8 mouse cellular contexts compared by ENCODE assay signal in genomic region chr7:80583981-80584380, GRCm38 (mm10). TPM values are rescaled to one million over a fixed set of nuclear protein-coding genes. Genes with fewer than 3 reads are reported as not detected.
DNase-seq lines count a peak whose midpoint lies in the region; ATAC-seq and TF ChIP-seq lines count a peak whose summit lies in the region.

No protein-coding gene starts in this region.

- peak; percentile 25 for TF ChIP-seq CTCF in ES-Bruce4 (IDR thresholded peaks at IDR 0.05; ENCODE audit: low read depth, low read length)
- TF ChIP-seq CTCF in heart, adult 2 months (IDR thresholded peaks at IDR 0.05) = peak; percentile 92
- peak; percentile 89 for TF ChIP-seq CTCF in liver, postnatal 0 days (IDR thresholded peaks at IDR 0.05; ENCODE audit: low read depth)

- H3K4me1 ChIP-seq in ES-Bruce4 (ENCODE audit: control insufficient read depth, insufficient read depth, low read length) = peaks cover 2% of the 10 kb centered on the region
- H3K4me1 ChIP-seq in heart, adult 2 months (ENCODE audit: control insufficient read depth, insufficient read depth, low read length) = peaks cover 18% of the 10 kb centered on the region
- H3K4me1 ChIP-seq in liver, postnatal 0 days (ENCODE audit: insufficient read depth) = peaks cover 10% of the 10 kb centered on the region
- H3K4me1 ChIP-seq in neural tube, embryonic 11.5 days (ENCODE audit: control insufficient read depth, insufficient read depth, low read length) = 0 out of 2 replicates have a peak, but pooled peaks cover 5% of the 10 kb centered on the region

- peak; percentile 70 for DNase-seq in A20 (ENCODE audit: low read depth, low spot score)
- peak; percentile 63 for DNase-seq in cerebellum, adult 9-11 months
- DNase-seq in heart, adult 2 months = peak; percentile 46 to 54
- DNase-seq in kidney, adult 9 months = peak; percentile 71
- peak; percentile 46 for DNase-seq in liver, postnatal 0 days
- DNase-seq in neural tube, embryonic 11.5 days (ENCODE audit: low spot score) = peak; percentile 58
- peak; percentile 48 to 55 for DNase-seq in thymus, postnatal 36 days

- no peak for TF ChIP-seq POLR2A in ES-Bruce4 (IDR thresholded peaks at IDR 0.05; ENCODE audit: insufficient read depth, low read length)
- no peak for TF ChIP-seq POLR2A in heart, adult 2 months (IDR thresholded peaks at IDR 0.05; ENCODE audit: insufficient read depth, low read depth, low read length)

- H3K4me2 ChIP-seq in liver, postnatal 0 days (ENCODE audit: low read depth, low read length) = no peak overlapping the region
- no peak overlapping the region for H3K4me2 ChIP-seq in neural tube, embryonic 11.5 days (ENCODE audit: low read depth)

- 0 out of 2 replicates have a peak, but pooled peaks have one; percentile 38 for ATAC-seq in liver, postnatal 0 days
- no peak for ATAC-seq in neural tube, embryonic 11.5 days (ENCODE audit: insufficient read depth, low FRiP score, low TSS enrichment)

- H3K79me2 ChIP-seq in heart, adult 2 months (replicated peaks; ENCODE audit: control insufficient read depth, insufficient read depth, low read length) = no peaks in the 10 kb centered on the region

- no peaks in the 10 kb centered on the region for H3K9me3 ChIP-seq in ES-Bruce4 (replicated peaks; ENCODE audit: control insufficient read depth, insufficient read depth, low read length, poor library complexity, severe bottlenecking)
- H3K9me3 ChIP-seq in liver, postnatal 0 days (ENCODE audit: low read length) = no peaks in the 10 kb centered on the region
- no peaks in the 10 kb centered on the region for H3K9me3 ChIP-seq in neural tube, embryonic 11.5 days (ENCODE audit: control insufficient read depth, low read length)

- intact Hi-C loops in heart, adult 2 months (cut with DNase I) = loop anchor here (1.0 to 5.0 kb wide), 2 partner anchors 47 to 198 kb away; partner anchors contain the start of gene Blm

- no peaks in the 10 kb centered on the region for H3K27me3 ChIP-seq in ES-Bruce4 (ENCODE audit: control insufficient read depth, insufficient read depth, low read length, poor library complexity, severe bottlenecking)
- no peaks in the 10 kb centered on the region for H3K27me3 ChIP-seq in heart, adult 2 months (ENCODE audit: control insufficient read depth, insufficient read depth, low read length)
- no peaks in the 10 kb centered on the region for H3K27me3 ChIP-seq in liver, postnatal 0 days (ENCODE audit: insufficient read depth, low read length)
- no peaks in the 10 kb centered on the region for H3K27me3 ChIP-seq in neural tube, embryonic 11.5 days (ENCODE audit: control insufficient read depth, insufficient read depth, low read length)

- 24% methylated on average over 6 of the region's 6 CpGs for WGBS in heart, adult 2 months
- WGBS in liver, postnatal 0 days (ENCODE audit: insufficient replicate concordance) = 24% methylated on average over 6 of the region's 6 CpGs
- 46% methylated on average over 6 of the region's 6 CpGs for WGBS in neural tube, embryonic 11.5 days

- H3K36me3 ChIP-seq in ES-Bruce4 (ENCODE audit: control insufficient read depth, insufficient read depth, low read length, poor library complexity, severe bottlenecking) = no peaks in the 10 kb centered on the region
- H3K36me3 ChIP-seq in heart, adult 2 months (ENCODE audit: control insufficient read depth, insufficient read depth, low read length) = no peaks in the 10 kb centered on the region
- peaks cover 7% of the 10 kb centered on the region for H3K36me3 ChIP-seq in liver, postnatal 0 days (replicated peaks; ENCODE audit: insufficient read depth, low read length)
- H3K36me3 ChIP-seq in neural tube, embryonic 11.5 days (ENCODE audit: control insufficient read depth, insufficient read depth, low read length) = no peaks in the 10 kb centered on the region

- H3K27ac ChIP-seq in ES-Bruce4 (ENCODE audit: insufficient read depth, low read length) = no peak overlapping the region
- H3K27ac ChIP-seq in heart, adult 2 months = peak overlapping the region; percentile 50; the same call in 1 of the 2 replicates
- no peak overlapping the region for H3K27ac ChIP-seq in liver, postnatal 0 days (ENCODE audit: low read depth)
- no peak overlapping the region for H3K27ac ChIP-seq in neural tube, embryonic 11.5 days (ENCODE audit: low read depth, low read length)

- no peak overlapping the region for H3K4me3 ChIP-seq in ES-Bruce4 (ENCODE audit: low read depth, low read length)
- H3K4me3 ChIP-seq in heart, adult 2 months = no peak overlapping the region
- no peak overlapping the region for H3K4me3 ChIP-seq in liver, postnatal 0 days (ENCODE audit: low read depth, low read length)
- no peak overlapping the region for H3K4me3 ChIP-seq in neural tube, embryonic 11.5 days (ENCODE audit: low read depth, low read length)

- TF ChIP-seq EP300 in ES-Bruce4 (IDR thresholded peaks at IDR 0.05; ENCODE audit: insufficient read depth, low read depth, low read length) = no peak
- TF ChIP-seq EP300 in heart, adult 2 months (IDR thresholded peaks at IDR 0.05; ENCODE audit: insufficient read depth, low read depth, low read length) = 0 out of 2 replicates have a peak, but pooled peaks have one; percentile 59
- no peak for TF ChIP-seq EP300 in liver, postnatal 0 days (IDR thresholded peaks at IDR 0.05; ENCODE audit: low read depth)

- no peak overlapping the region for H3K9ac ChIP-seq in ES-Bruce4 (ENCODE audit: low read depth, poor library complexity, severe bottlenecking)
- no peak overlapping the region for H3K9ac ChIP-seq in heart, adult 2 months (ENCODE audit: low read depth, low read length)
- H3K9ac ChIP-seq in liver, postnatal 0 days (replicated peaks) = no peak overlapping the region
- H3K9ac ChIP-seq in neural tube, embryonic 11.5 days (ENCODE audit: low read length) = no peak overlapping the region

RNA-seq across cellular contexts. Expression of gene Blm, which starts 49.1 kb away (rescaled TPM):
- polyA plus RNA-seq in ES-Bruce4 (2011; ENCODE audit: insufficient read depth, insufficient read length, low read depth, missing spikeins) = 107 and 139 TPM in 2 replicates
- total RNA-seq in heart, adult 2 months (2021) = 1 to 10 TPM in 1 of 2 experiments, under 1 TPM in 1; 0.91 to 1.3 TPM
- 0.59 and 0.67 TPM in 2 replicates for polyA plus RNA-seq in heart, adult 2 months (2012; rRNA removed)
- 8.1 and 11.8 TPM in 2 replicates for polyA plus RNA-seq in liver, postnatal 0 days (2015; fragmentation: Nextera tagmentation; extraction: Ambion mirVana)
- 34.5 and 37.6 TPM in 2 replicates for polyA plus RNA-seq in neural tube, embryonic 11.5 days (2014; fragmentation: Nextera tagmentation; extraction: Ambion mirVana)

Comparison
In these comparisons a context has a peak if more than half of its experiments do, and no peak if none do; other contexts are left out.
1. CTCF ChIP-seq: peak in every context shown above with its lines; median percentile 92 in heart, adult 2 months; 89 in liver, postnatal 0 days; 25 in ES-Bruce4.